Mouse (Mus musculus): ENCODE measurements around the gene Tectb.
"Not testable (repeated sequence)": the region's sequence is repeated elsewhere in the genome, so short reads cannot be mapped to it uniquely, and the experiment has no call there.

Tectb gene

GRCm38 (mm10) chr19:55164162-55164561, 16.4 kb upstream of the Tectb start:
- in situ Hi-C loops (cut with MboI, MseI) = no loop called here

DNA sequence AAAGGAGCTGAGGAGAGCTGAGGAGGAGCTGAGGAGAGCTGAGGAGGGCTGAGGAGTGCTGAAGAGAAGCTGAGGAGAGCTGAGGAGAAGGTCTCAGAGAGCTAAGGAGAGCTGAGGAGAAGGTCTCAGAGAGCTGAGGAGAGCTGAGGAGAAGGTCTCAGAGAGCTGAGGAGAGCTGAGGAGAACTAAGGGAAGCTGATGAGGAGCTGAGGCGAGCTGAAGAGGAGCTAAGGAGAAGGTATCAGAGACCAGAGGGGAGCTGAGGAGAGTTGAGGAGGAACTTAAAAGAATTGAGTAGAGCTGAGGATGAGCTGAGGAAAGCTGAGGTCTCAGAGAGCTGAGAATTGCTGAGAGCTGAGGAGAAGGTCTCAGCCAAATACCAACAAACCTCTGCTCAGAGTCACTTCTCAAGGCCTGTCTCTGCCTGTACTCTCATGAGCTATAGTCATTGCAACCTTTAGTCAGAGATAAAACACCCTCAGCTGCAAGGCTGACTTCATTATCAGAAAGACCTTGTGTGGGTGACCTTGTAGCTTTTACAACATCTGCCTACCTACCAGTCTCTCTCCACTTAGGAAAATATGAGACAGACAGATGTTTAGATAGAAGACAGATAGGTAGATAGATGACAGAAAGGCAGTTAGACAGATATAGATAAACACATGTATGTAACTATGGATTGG, 15.2 kb upstream of the Tectb start:
- in situ Hi-C loops (cut with MboI, MseI) = no loop called here

DNA sequence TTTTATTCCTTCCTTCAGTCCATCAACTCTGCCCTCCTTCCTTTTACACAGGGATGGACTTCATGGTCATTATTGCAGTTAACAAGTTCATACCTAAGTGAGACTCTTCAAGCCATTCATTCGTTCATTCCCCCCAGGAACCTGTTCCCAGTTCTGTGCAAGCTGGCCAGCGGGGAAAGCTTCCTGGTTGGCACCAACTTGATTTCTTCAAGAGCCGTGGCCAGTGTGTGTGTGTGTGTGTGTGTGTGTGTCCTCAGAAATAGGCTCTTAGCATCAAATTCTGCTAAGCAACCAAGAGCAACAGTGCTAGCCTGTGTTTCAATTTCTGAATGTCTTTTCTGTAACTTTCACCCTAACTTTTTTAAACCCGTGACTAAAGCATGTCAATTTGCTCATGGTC, 14.6 kb upstream of the Tectb start:
- in situ Hi-C loops (cut with MboI, MseI) = no loop called here

DNA sequence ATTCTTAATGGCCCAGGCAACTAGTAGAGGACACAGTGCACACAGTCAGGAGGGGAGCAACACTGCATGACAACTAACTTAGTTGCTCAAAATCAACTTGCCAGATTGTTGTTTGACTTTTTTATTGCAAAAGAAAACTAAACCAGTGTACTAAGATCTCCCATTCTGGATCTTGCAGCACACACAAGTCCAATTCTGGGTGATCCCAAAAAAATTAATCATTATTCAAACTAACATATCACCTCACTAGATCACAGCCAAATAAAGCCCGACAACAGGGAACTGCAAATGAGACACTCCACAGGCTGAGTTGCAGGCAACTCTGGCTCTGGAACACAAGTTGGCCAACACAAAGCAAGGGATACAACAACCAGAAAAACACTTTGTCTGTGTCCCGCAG, 13.8 kb upstream of the Tectb start:
- in situ Hi-C loops (cut with MboI, MseI) = no loop called here

DNA sequence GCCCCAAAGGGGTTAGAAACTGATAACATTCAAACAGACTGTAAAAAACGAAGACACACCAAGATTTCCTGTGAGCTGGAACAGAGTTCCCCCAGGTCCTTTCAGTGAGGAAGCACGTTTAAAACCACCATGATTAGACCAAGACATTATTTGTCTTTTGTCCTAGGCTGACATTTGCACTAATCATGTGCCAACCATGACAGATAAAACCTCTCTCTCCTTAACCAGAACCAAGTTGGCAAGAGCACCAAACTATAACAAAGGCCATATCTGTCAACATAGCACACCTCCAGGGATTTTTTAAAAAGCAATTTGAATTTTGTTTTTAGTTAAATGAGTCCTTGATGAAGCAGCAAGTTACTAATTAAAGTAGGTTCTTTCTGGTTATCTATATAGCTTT, 12.8 kb upstream of the Tectb start:
- in situ Hi-C loops (cut with MboI, MseI) = no loop called here

- in situ Hi-C loops (cut with MboI, MseI) = no loop called here
These were observed 12.2 kb upstream of the Tectb start for GRCm38 (mm10) chr19:55168360-55168759.

- in situ Hi-C loops (cut with MboI, MseI) = not testable (repeated sequence)
These were observed 11.2 kb upstream of the Tectb start for GRCm38 (mm10) chr19:55169236-55169729.

DNA sequence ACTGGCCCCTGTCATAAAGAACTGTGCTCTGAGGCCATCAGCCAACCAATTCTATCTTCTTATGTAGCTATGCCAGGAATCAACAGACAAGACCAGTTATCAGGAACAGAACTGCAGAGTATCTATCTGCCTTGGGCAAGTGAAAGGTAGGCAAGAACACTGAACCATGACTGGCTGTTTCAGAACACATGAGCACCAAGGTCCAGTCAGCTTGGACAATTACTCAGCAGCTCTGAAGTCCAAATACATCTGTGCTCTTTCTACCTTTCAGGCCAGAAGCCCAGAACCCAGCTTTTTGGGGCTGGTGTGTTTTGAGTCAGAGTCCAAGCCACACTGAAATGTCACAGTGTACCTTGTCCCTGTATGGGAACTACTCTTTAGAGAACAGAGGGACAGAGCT, 10.1 kb upstream of the Tectb start:
- in situ Hi-C loops (cut with MboI, MseI) = no loop called here

GRCm38 (mm10) chr19:55171585-55171984, 8.9 kb upstream of the Tectb start:
- in situ Hi-C loops (cut with MboI, MseI) = no loop called here

- in situ Hi-C loops (cut with MboI, MseI) = no loop called here
These were observed 3.4 kb upstream of the Tectb start for GRCm38 (mm10) chr19:55177143-55177542.

DNA sequence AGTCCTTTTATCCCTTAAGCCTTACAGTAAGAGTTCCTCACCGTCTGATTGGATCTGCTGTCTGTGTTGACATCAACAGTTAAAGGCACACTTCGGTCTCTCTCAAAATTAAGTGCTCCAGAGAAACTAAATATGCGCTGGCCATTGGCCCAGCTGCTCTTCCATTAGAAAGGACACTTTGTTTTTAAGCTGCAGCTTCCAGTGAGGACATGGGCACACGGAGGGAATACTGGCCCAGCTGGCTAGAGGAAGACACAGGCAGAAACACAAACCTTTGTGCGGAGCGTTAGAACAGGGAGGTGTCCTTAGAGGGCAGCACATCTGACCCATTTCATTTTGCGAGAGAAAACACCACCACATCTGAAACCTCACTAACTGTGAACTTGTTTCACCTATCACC, 3.9 kb downstream of the Tectb start:
- in situ Hi-C loops (cut with MboI, MseI) = loop anchor here in 1 of 2 experiments (10.0 kb wide), 1 partner anchor 460 kb away; no protein-coding TSS in a partner anchor

DNA sequence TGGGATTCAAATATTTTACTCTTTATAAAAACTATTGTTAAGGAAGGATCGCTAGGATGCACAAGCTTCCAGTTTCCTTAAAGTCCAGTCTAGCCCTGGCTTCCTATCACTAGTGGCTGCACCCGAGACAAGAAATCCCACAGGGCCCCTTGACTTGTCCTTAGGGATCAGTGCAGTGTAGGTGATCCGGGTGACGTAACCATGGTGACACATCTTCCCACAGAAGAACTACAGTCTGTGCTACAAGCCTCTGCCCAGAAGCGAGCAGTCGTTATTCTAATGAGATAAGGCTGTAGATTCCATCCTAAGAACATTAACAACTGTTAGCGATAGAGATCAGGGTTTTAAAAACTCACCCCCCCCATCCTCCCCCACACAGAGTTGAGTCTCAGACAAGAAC, 4.5 kb downstream of the Tectb start:
- in situ Hi-C loops (cut with MboI, MseI) = loop anchor here in 1 of 2 experiments (10.0 kb wide), 1 partner anchor 460 kb away; no protein-coding TSS in a partner anchor

DNA sequence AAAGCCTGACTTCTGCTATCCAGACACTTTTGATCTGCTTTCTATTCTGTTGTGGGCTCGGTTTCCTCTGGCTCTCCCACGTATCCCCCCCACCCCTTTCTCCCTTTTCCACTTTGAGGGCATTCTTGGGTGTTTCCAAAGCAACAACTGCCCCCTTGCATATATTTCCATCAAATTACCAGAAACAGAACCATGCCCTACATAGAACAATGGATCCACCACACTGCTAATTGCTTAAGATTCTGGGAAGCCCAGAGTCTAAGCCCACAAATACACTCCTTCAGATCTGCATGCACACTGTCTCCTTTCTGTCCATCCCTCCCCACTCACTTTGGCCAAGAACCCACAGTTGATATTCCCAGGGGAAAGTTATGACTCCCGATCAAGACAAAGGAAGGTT, 5.1 kb downstream of the Tectb start:
- in situ Hi-C loops (cut with MboI, MseI) = loop anchor here in 1 of 2 experiments (10.0 kb wide), 1 partner anchor 461 kb away; no protein-coding TSS in a partner anchor

DNA sequence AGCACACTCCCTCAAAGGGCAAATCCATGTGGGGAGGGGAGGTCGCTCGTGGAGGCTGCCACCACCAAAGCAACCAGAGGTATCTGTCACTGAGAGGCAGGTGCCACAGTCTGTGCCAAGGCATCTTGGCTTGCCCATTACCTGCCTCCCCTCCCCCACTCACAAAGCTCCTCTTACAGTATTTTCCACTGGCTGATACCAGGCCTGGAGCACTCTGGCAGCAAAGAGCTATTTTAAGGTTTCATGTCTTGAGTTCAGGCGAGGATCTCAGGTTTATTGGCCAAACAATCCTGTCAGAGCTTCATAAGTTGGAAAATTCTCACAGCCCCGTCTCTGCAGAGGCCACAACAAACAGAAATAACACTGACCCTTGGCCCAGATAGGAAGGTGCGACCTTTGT, 9.5 kb downstream of the Tectb start:
- in situ Hi-C loops (cut with MboI, MseI) = no loop called here

DNA sequence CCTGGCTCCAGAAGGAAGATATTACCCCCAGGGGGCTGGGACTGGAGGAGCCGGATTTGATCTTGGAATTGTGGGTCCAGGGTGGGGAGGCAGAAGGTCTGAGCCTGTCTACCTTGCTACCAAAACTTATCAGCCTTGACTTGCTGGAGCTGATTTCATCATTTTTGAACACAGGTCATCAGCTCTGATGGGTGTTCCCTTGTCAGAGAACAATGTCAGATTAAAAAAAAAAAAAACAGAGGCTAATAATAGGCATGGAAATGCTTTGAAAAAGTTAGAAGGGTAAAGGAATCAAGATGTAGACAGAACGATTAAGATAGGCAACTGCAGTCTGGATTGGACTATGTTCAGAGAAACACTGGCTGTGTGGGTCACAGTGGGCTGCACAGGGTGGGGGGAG, 11.1 kb downstream of the Tectb start:
- in situ Hi-C loops (cut with MboI, MseI) = no loop called here

DNA sequence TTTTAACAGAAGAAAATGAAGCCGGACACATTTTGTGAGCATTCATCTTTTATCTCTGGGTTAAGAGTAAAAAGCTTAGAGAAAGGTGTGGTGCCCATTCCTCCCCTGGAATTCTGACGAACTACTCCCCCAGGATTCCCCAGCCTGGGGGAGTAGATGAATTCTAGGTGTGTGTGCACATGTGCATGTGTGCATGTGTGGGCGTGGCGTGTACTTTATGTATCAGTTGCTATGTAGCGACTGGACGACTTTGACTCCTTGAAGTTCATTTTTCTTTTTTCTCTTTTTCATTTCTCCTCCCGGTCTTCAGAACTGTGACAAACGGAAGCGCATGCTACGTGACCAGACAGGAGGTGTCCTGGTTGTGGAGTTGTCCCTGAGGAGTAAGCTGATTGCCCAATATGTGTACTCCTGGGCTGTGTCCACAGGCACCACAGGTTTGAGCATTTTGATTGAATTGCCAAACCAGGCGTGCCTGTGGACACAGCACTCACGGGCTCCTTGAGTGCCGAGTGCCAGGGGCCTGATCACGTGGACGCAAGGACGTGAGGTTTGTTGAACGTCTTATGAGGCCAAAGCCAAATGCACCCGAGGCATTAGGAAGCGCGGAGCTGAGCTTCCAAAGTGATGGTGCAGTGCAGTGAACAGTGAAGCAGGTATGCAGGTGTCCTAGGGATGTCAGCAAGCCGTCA, 11.9 kb downstream of the Tectb start:
- in situ Hi-C loops (cut with MboI, MseI) = no loop called here

DNA sequence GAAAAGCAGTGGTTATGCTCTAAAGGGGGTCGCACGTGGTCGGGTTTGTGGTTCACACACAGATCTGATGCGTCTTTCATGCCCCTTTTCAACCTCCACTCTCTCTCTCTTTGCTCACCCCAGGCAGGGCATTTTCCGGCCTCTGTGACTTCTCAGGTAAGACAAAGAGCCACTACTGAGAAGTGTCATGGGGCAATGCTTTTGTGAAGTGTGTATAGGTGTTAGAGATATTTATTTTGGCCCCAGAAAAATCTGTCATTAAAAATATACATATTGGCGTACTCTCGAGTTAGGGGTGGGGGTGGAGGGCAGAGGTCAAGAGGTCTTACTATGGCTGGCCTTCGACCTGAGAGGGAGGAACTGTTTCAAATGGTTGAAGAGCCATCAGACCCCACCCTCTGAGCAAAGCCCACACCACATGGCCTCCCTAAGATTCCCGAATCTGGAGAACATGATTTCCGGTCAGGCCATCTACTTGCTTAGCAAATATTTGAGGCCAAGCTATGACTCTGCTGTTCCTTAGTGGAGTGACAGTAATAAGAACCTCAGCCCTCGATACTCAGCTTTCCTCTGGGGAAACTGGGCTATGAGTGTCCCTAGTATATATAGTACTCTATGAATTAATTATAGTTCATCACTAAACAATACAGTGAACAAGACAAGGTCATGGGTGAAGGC, 13.3 kb downstream of the Tectb start:
- in situ Hi-C loops (cut with MboI, MseI) = no loop called here

DNA sequence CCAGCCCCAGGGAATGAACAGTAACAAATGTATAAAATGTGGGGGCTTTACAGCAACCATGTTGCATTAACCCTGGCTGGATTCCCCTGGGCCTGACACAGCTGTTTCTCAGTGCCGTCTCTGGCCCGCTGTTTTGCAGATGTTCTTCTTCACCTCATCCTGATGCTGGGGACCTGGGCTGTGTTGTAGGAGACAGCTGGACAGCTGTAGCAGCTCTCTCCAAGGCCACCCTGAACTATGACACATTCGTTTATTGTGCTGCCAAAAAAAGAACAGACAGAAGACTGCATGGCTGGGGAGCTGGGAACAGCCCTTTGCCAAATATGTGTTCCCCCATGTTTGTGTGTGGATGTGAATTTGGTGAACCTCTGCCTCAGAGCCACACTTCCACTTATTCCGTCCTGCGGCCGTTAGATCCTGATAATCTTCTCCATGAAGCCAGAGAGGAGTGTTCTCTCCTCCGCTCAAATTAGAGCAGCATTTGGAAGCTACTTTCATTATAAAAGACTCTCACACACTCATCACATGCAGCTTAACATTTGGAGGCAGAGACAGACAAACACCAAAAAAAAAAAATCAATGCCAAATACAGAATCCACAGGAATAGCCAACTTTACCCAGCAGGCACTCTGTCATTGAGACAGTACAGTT, 14.1 kb downstream of the Tectb start:
- in situ Hi-C loops (cut with MboI, MseI) = no loop called here

- in situ Hi-C loops (cut with MboI, MseI) = no loop called here
These were observed 15.0 kb downstream of the Tectb start for GRCm38 (mm10) chr19:55195574-55195973.

- in situ Hi-C loops (cut with MboI, MseI) = no loop called here
These were observed 17.8 kb downstream of the Tectb start for GRCm38 (mm10) chr19:55198303-55198702.

DNA sequence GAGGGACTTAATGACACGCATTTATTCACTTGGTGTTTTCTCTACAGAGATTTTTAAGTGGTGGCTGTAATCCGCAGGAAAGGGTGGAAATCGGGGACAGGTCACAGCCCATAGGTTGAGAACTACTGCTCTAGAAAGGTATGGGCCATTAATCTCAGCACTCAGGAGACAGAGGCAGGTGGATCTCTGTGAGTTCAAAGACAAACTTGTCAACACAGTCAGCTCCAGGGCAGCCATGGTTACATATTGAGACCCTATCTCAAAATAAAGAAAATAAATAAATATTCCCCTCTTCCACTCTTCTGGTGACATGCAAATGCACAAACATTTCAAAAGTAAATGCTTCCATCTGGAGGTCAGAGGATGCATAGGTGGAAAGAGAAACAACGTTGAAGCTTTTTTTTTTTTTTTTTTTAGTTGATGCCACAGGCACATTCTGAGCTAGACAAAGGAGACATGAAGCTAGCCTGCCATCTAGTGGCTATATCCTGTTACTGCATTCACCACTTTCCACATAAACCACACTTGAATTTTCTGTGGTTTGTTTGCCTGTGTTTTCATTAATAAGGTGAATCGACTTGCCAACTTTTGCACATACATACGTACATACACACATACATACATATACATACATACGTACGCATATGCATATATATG, 26.1 kb downstream of the Tectb start:
- in situ Hi-C loops (cut with MboI, MseI) = no loop called here
